Mouse (Mus musculus): ENCODE measurements around the gene Dchs1. TPM values are rescaled to one million over a fixed set of nuclear protein-coding genes. Genes with fewer than 3 reads are reported as not detected.
A peak's percentile ranks its signal among the peaks of the same experiment; 100 is the strongest.

The Dchs1 gene
- polyA plus RNA-seq, 1 experiment from 2014 or later: 17.7 TPM

- no peak overlapping the region for H3K4me3 ChIP-seq (ENCODE audit: low read depth, low read length)
- H3K27ac ChIP-seq (ENCODE audit: low read depth, low read length): no peak overlapping the region
- DNase-seq (ENCODE audit: low spot score) (no peak), ATAC-seq (ENCODE audit: low FRiP score) (no peak)
- WGBS: 94% methylated on average over 1 of the region's 1 CpGs
- no peaks in the 10 kb centered on the region for H3K9me3 ChIP-seq (ENCODE audit: control insufficient read depth, low read length)
- peaks cover 5% of the 10 kb centered on the region for H3K4me1 ChIP-seq (replicated peaks; ENCODE audit: control insufficient read depth, insufficient read depth, low read length)
- peaks cover 7% of the 10 kb centered on the region for H3K36me3 ChIP-seq (ENCODE audit: control insufficient read depth, insufficient read depth, low read length)
- no peaks in the 10 kb centered on the region for H3K27me3 ChIP-seq (ENCODE audit: control insufficient read depth, insufficient read depth, low read length)
- H3K9ac ChIP-seq (ENCODE audit: low read depth, low read length): no peak overlapping the region
- no peak overlapping the region for H3K4me2 ChIP-seq (replicated peaks; ENCODE audit: low read depth, low read length)
These were observed 10.1 kb downstream of the Dchs1 start for GRCm38 (mm10) chr7:105777316-105777715.

GRCm38 (mm10) chr7:105776026-105776425 is 11.4 kb downstream of the Dchs1 start:
- no peak for DNase-seq (ENCODE audit: low spot score)

GRCm38 (mm10) chr7:105774661-105775060 is 12.8 kb downstream of the Dchs1 start:
- Histone ChIP-seq H3K36me3 (ENCODE audit: control insufficient read depth, insufficient read depth, low read length) (peaks cover 8% of the 10 kb centered on the region), H3K4me3 (ENCODE audit: low read depth, low read length) (no peak overlapping the region), H3K4me2 (replicated peaks; ENCODE audit: low read depth, low read length) (no peak overlapping the region), H3K9ac (ENCODE audit: low read depth, low read length) (no peak overlapping the region), H3K4me1 (replicated peaks; ENCODE audit: control insufficient read depth, insufficient read depth, low read length) (peaks cover 5% of the 10 kb centered on the region), H3K9me3 (ENCODE audit: control insufficient read depth, low read length) (no peaks in the 10 kb centered on the region), H3K27ac (ENCODE audit: low read depth, low read length) (no peak overlapping the region), H3K27me3 (ENCODE audit: control insufficient read depth, insufficient read depth, low read length) (no peaks in the 10 kb centered on the region)
- no peak for DNase-seq (ENCODE audit: low spot score)
- no peak for ATAC-seq (ENCODE audit: low FRiP score)
- 55% methylated on average over 8 of the region's 8 CpGs for WGBS

More at GRCm38 (mm10) chr7:105776026-105776425, 11.4 kb downstream of the Dchs1 start:
- H3K36me3 ChIP-seq (ENCODE audit: control insufficient read depth, insufficient read depth, low read length): peaks cover 8% of the 10 kb centered on the region
- no peak overlapping the region for H3K27ac ChIP-seq (ENCODE audit: low read depth, low read length)
- ATAC-seq (ENCODE audit: low FRiP score): no peak
- WGBS: 94% methylated on average over 2 of the region's 2 CpGs
- peaks cover 5% of the 10 kb centered on the region for H3K4me1 ChIP-seq (replicated peaks; ENCODE audit: control insufficient read depth, insufficient read depth, low read length)
- no peak overlapping the region for H3K4me2 ChIP-seq (replicated peaks; ENCODE audit: low read depth, low read length)
- no peaks in the 10 kb centered on the region for H3K9me3 ChIP-seq (ENCODE audit: control insufficient read depth, low read length)
- H3K27me3 ChIP-seq (ENCODE audit: control insufficient read depth, insufficient read depth, low read length): no peaks in the 10 kb centered on the region
- no peak overlapping the region for H3K9ac ChIP-seq (ENCODE audit: low read depth, low read length)
- no peak overlapping the region for H3K4me3 ChIP-seq (ENCODE audit: low read depth, low read length)

GRCm38 (mm10) chr7:105773041-105773440 is 14.4 kb downstream of the Dchs1 start:
- Histone ChIP-seq H3K4me2 (replicated peaks; ENCODE audit: low read depth, low read length) (no peak overlapping the region), H3K9me3 (ENCODE audit: control insufficient read depth, low read length) (no peaks in the 10 kb centered on the region), H3K27ac (ENCODE audit: low read depth, low read length) (no peak overlapping the region), H3K36me3 (ENCODE audit: control insufficient read depth, insufficient read depth, low read length) (peaks cover 8% of the 10 kb centered on the region), H3K9ac (ENCODE audit: low read depth, low read length) (no peak overlapping the region), H3K4me3 (ENCODE audit: low read depth, low read length) (no peak overlapping the region), H3K4me1 (replicated peaks; ENCODE audit: control insufficient read depth, insufficient read depth, low read length) (peaks cover 4% of the 10 kb centered on the region), H3K27me3 (ENCODE audit: control insufficient read depth, insufficient read depth, low read length) (no peaks in the 10 kb centered on the region)
- WGBS: 88% methylated on average over 5 of the region's 5 CpGs
- no peak for DNase-seq (ENCODE audit: low spot score)
- ATAC-seq (ENCODE audit: low FRiP score): no peak

GRCm38 (mm10) chr7:105772331-105772730 is 15.1 kb downstream of the Dchs1 start:
- 92% methylated on average over 15 of the region's 15 CpGs for WGBS
- Histone ChIP-seq H3K9ac (ENCODE audit: low read depth, low read length) (no peak overlapping the region), H3K27me3 (ENCODE audit: control insufficient read depth, insufficient read depth, low read length) (no peaks in the 10 kb centered on the region), H3K27ac (ENCODE audit: low read depth, low read length) (no peak overlapping the region), H3K4me2 (replicated peaks; ENCODE audit: low read depth, low read length) (no peak overlapping the region), H3K4me3 (ENCODE audit: low read depth, low read length) (no peak overlapping the region), H3K4me1 (replicated peaks; ENCODE audit: control insufficient read depth, insufficient read depth, low read length) (peaks cover 7% of the 10 kb centered on the region), H3K9me3 (ENCODE audit: control insufficient read depth, low read length) (no peaks in the 10 kb centered on the region), H3K36me3 (ENCODE audit: control insufficient read depth, insufficient read depth, low read length) (peaks cover 8% of the 10 kb centered on the region)
- DNase-seq (ENCODE audit: low spot score) (no peak), ATAC-seq (ENCODE audit: low FRiP score) (no peak)

GRCm38 (mm10) chr7:105769959-105770358 is 17.5 kb downstream of the Dchs1 start:
- H3K36me3 ChIP-seq (ENCODE audit: control insufficient read depth, insufficient read depth, low read length): peaks cover 12% of the 10 kb centered on the region
- WGBS: 97% methylated on average over 3 of the region's 3 CpGs

GRCm38 (mm10) chr7:105767729-105768165 is 19.7 kb downstream of the Dchs1 start:
- Histone ChIP-seq H3K4me3 (ENCODE audit: low read depth, low read length) (no peak overlapping the region), H3K27me3 (ENCODE audit: control insufficient read depth, insufficient read depth, low read length) (peaks cover 21% of the 10 kb centered on the region), H3K36me3 (ENCODE audit: control insufficient read depth, insufficient read depth, low read length) (peaks cover 20% of the 10 kb centered on the region), H3K9me3 (ENCODE audit: control insufficient read depth, low read length) (no peaks in the 10 kb centered on the region), H3K9ac (ENCODE audit: low read depth, low read length) (no peak overlapping the region), H3K4me2 (replicated peaks; ENCODE audit: low read depth, low read length) (no peak overlapping the region; the same call in 1 of the 2 replicates), H3K4me1 (replicated peaks; ENCODE audit: control insufficient read depth, insufficient read depth, low read length) (peaks cover 8% of the 10 kb centered on the region; the same call in 1 of the 2 replicates), H3K27ac (ENCODE audit: low read depth, low read length) (peak overlapping the region; percentile 12)
- DNase-seq (ENCODE audit: low spot score): peak; percentile 49
- peak; percentile 59 for ATAC-seq (ENCODE audit: low FRiP score)
- WGBS: 14% methylated on average over 6 of the region's 6 CpGs

More at GRCm38 (mm10) chr7:105769959-105770358, 17.5 kb downstream of the Dchs1 start:
- DNase-seq (ENCODE audit: low spot score): no peak
- Histone ChIP-seq H3K4me3 (ENCODE audit: low read depth, low read length) (no peak overlapping the region), H3K9me3 (ENCODE audit: control insufficient read depth, low read length) (no peaks in the 10 kb centered on the region), H3K4me1 (replicated peaks; ENCODE audit: control insufficient read depth, insufficient read depth, low read length) (peaks cover 7% of the 10 kb centered on the region), H3K4me2 (replicated peaks; ENCODE audit: low read depth, low read length) (no peak overlapping the region), H3K27ac (ENCODE audit: low read depth, low read length) (no peak overlapping the region), H3K9ac (ENCODE audit: low read depth, low read length) (no peak overlapping the region), H3K27me3 (ENCODE audit: control insufficient read depth, insufficient read depth, low read length) (peaks cover under 1% of the 10 kb centered on the region; the same call in 1 of the 2 replicates)
- ATAC-seq (ENCODE audit: low FRiP score): no peak

- Histone ChIP-seq H3K4me3 (ENCODE audit: low read depth, low read length) (no peak overlapping the region), H3K36me3 (ENCODE audit: control insufficient read depth, insufficient read depth, low read length) (peaks cover 25% of the 10 kb centered on the region), H3K9ac (ENCODE audit: low read depth, low read length) (no peak overlapping the region), H3K4me1 (replicated peaks; ENCODE audit: control insufficient read depth, insufficient read depth, low read length) (peaks cover 9% of the 10 kb centered on the region; the same call in 1 of the 2 replicates), H3K4me2 (replicated peaks; ENCODE audit: low read depth, low read length) (no peak overlapping the region), H3K27ac (ENCODE audit: low read depth, low read length) (no peak overlapping the region), H3K27me3 (ENCODE audit: control insufficient read depth, insufficient read depth, low read length) (peaks cover 27% of the 10 kb centered on the region), H3K9me3 (ENCODE audit: control insufficient read depth, low read length) (no peaks in the 10 kb centered on the region)
- ATAC-seq (ENCODE audit: low FRiP score): no peak
- 90% methylated on average over 11 of the region's 11 CpGs for WGBS
- DNase-seq (ENCODE audit: low spot score): no peak
These were observed 23.1 kb downstream of the Dchs1 start for GRCm38 (mm10) chr7:105764331-105764730.

GRCm38 (mm10) chr7:105762517-105763270 is 24.8 kb downstream of the Dchs1 start:
- WGBS: 20% methylated on average over 54 of the region's 55 CpGs
- Histone ChIP-seq H3K36me3 (ENCODE audit: control insufficient read depth, insufficient read depth, low read length) (peaks cover 36% of the 10 kb centered on the region), H3K4me3 (ENCODE audit: low read depth, low read length) (0 out of 2 replicates have a peak overlapping the region, but pooled peaks have one; percentile 8), H3K27me3 (ENCODE audit: control insufficient read depth, insufficient read depth, low read length) (peaks cover 27% of the 10 kb centered on the region), H3K4me2 (replicated peaks; ENCODE audit: low read depth, low read length) (peak overlapping the region; percentile 7; the same call in 1 of the 2 replicates), H3K9ac (ENCODE audit: low read depth, low read length) (no peak overlapping the region), H3K27ac (ENCODE audit: low read depth, low read length) (no peak overlapping the region), H3K9me3 (ENCODE audit: control insufficient read depth, low read length) (no peaks in the 10 kb centered on the region), H3K4me1 (replicated peaks; ENCODE audit: control insufficient read depth, insufficient read depth, low read length) (peaks cover 2% of the 10 kb centered on the region; the same call in 1 of the 2 replicates)
- 0 out of 2 replicates have a peak, but pooled peaks have one; percentile 8 for ATAC-seq (ENCODE audit: low FRiP score)
- DNase-seq (ENCODE audit: low spot score): peak; percentile 46

All from hindbrain, embryonic 11.5 days (tissue).